In the genomic region with DNA sequence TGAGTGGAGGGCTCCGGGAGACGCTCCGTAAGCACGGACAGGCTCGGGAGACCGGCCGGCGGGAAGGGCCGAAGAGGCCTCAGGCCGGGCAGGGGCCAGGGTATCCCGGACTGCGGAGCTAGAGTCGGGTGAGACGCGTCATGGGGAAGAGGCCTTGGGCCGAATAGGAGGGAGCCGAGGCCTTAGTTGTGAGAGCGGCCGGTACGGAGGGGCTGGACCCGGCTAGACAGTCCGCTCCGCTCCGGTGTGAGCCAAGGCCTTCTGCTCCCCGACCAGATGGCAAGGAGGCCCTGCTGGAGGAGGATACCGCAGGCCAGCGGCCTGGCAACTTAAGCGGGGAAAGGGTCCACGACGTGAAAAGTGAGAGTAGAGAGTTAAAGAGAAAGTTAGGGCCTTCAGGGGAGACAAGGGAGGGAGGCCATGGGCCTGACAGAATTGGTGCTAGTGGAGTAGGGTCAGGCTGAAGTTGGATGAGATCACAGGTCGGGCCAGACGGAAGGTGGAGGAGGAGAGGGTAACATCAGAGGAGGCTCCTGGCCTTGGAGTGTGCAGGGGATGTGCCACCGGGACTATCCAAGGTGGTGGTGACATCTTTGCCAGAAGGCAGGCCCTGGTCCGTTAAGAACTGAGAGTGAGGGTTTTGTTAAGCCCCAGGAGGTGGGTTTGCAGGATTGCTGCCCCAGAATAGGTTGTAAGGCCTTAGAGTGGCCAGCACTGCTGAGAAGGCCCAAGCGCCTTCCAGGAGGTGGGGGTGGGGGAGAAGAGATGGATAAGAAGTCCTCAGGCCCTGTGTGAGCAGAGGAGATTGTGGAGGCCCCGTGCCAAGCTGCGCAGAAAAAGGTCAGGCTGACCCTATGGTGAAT, we compare ENCODE assay signal across 8 mouse cellular contexts. TPM values are rescaled to one million over a fixed set of nuclear protein-coding genes. Genes with fewer than 3 reads are reported as not detected.
DNase-seq lines count a peak whose midpoint lies in the region; ATAC-seq and TF ChIP-seq lines count a peak whose summit lies in the region.

No protein-coding gene starts in this region.

- no peak for TF ChIP-seq POLR2A in bone marrow, adult 2 months (IDR thresholded peaks at IDR 0.05; ENCODE audit: borderline replicate concordance, control insufficient read depth, low read depth, low read length)
- TF ChIP-seq POLR2A in embryonic fibroblast, embryonic 13.5 days (IDR thresholded peaks at IDR 0.05; ENCODE audit: low read depth, low read length), result no peak
- no peak for TF ChIP-seq POLR2A in small intestine, adult 2 months (IDR thresholded peaks at IDR 0.05; ENCODE audit: low read depth, low read length)

- DNase-seq in frontal cortex, adult 2 months (ENCODE audit: extremely low spot score in 1 of 2, low spot score in 1 of 2), result no peak
- DNase-seq in heart, postnatal 0 days (ENCODE audit: low spot score), result peak; percentile 36
- DNase-seq in kidney, postnatal 25 days, result peak; percentile 25 to 65
- DNase-seq in lung, postnatal 36 days, result peak; percentile 24

- H3K4me3 ChIP-seq in bone marrow, adult 2 months (replicated peaks; ENCODE audit: control insufficient read depth, low read depth, low read length), result peak overlapping the region; percentile 85
- peak overlapping the region; percentile 80 for H3K4me3 ChIP-seq in embryonic fibroblast, embryonic 13.5 days (ENCODE audit: insufficient read depth, low read length)
- H3K4me3 ChIP-seq in heart, postnatal 0 days (ENCODE audit: low read depth, low read length), result peak overlapping the region; percentile 92
- peak overlapping the region; percentile 85 for H3K4me3 ChIP-seq in small intestine, adult 2 months (ENCODE audit: low read depth, low read length)

- 4% methylated on average over 37 of the region's 37 CpGs for WGBS in bone marrow, adult 2 months
- 1% methylated on average over 37 of the region's 37 CpGs for WGBS in heart, postnatal 0 days
- WGBS in small intestine, adult 2 months, result 2% methylated on average over 37 of the region's 37 CpGs

- H3K9me3 ChIP-seq in heart, postnatal 0 days (replicated peaks; ENCODE audit: control insufficient read depth, low read length), result no peaks in the 10 kb centered on the region

- no peaks in the 10 kb centered on the region for H3K27me3 ChIP-seq in heart, postnatal 0 days (ENCODE audit: control insufficient read depth, insufficient read depth, low read length)
- no peaks in the 10 kb centered on the region for H3K27me3 ChIP-seq in small intestine, adult 2 months (ENCODE audit: control insufficient read depth, insufficient read depth, low read length)

- no peak for TF ChIP-seq CTCF in bone marrow, adult 2 months (IDR thresholded peaks at IDR 0.05; ENCODE audit: control insufficient read depth, insufficient read depth, low read length)
- TF ChIP-seq CTCF in embryonic fibroblast, embryonic 13.5 days (IDR thresholded peaks at IDR 0.05; ENCODE audit: borderline replicate concordance, insufficient read depth, low read length), result no peak
- no peak for TF ChIP-seq CTCF in heart, postnatal 0 days (IDR thresholded peaks at IDR 0.05; ENCODE audit: low read depth)
- TF ChIP-seq CTCF in small intestine, adult 2 months (IDR thresholded peaks at IDR 0.05; ENCODE audit: extremely low read depth, insufficient read length, insufficient replicate concordance, low read depth, low read length), result no peak

- peak overlapping the region; percentile 83 for H3K27ac ChIP-seq in bone marrow, adult 2 months (ENCODE audit: control insufficient read depth, insufficient read depth, low read depth, low read length, poor library complexity)
- peak overlapping the region; percentile 66 for H3K27ac ChIP-seq in embryonic fibroblast, embryonic 13.5 days (ENCODE audit: insufficient read depth, low read length)
- H3K27ac ChIP-seq in heart, postnatal 0 days (ENCODE audit: low read depth), result peak overlapping the region; percentile 99
- H3K27ac ChIP-seq in small intestine, adult 2 months (ENCODE audit: insufficient read depth, low read depth, low read length), result peak overlapping the region; percentile 63

- H3K9ac ChIP-seq in heart, postnatal 0 days (replicated peaks; ENCODE audit: low read depth, low read length), result peak overlapping the region; percentile 99

- peak overlapping the region; percentile 85 for H3K4me2 ChIP-seq in heart, postnatal 0 days (ENCODE audit: low read depth, low read length)

- H3K36me3 ChIP-seq in heart, postnatal 0 days (replicated peaks; ENCODE audit: control insufficient read depth, insufficient read depth, low read length), result peaks cover 22% of the 10 kb centered on the region
- H3K36me3 ChIP-seq in small intestine, adult 2 months (ENCODE audit: control insufficient read depth, insufficient read depth, low read length), result peaks cover 14% of the 10 kb centered on the region

- no peak for TF ChIP-seq EP300 in heart, postnatal 0 days (IDR thresholded peaks at IDR 0.05; ENCODE audit: low read depth)

- peak; percentile 4; the same call in 1 of the 2 replicates for ATAC-seq in frontal cortex, adult (ENCODE audit: low TSS enrichment)
- ATAC-seq in heart, postnatal 0 days (ENCODE audit: insufficient read depth, low read depth), result peak; percentile 12

- H3K4me1 ChIP-seq in bone marrow, adult 2 months (ENCODE audit: control insufficient read depth, insufficient read depth, low read length), result no peaks in the 10 kb centered on the region; the same call in 1 of the 2 replicates
- H3K4me1 ChIP-seq in embryonic fibroblast, embryonic 13.5 days (ENCODE audit: control insufficient read depth, insufficient read depth, low read length), result peaks cover 2% of the 10 kb centered on the region
- peaks cover 23% of the 10 kb centered on the region for H3K4me1 ChIP-seq in heart, postnatal 0 days (ENCODE audit: control insufficient read depth, insufficient read depth)
- H3K4me1 ChIP-seq in small intestine, adult 2 months (ENCODE audit: control insufficient read depth, insufficient read depth, insufficient read length, low read length), result peaks cover 12% of the 10 kb centered on the region

RNA-seq across cellular contexts. Expression of gene Lrrc41, which starts 1.5 kb away (rescaled TPM):
- 34.7 and 34.8 TPM in 2 replicates for polyA plus RNA-seq in frontal cortex, adult 2 months (2012; rRNA removed)
- 8.2 and 11.4 TPM in 2 replicates for polyA plus RNA-seq in bone marrow, adult 2 months (2011; ENCODE audit: insufficient read depth, insufficient read length, low replicate concordance, missing spikeins)
- 71.6 and 81.9 TPM in 2 replicates for polyA plus RNA-seq in embryonic fibroblast, embryonic 13.5 days (2011; ENCODE audit: insufficient read length, low read depth, missing spikeins)
- 69.4 and 85.5 TPM in 2 replicates for total RNA-seq in heart, postnatal 0 days (2014; rRNA removed; ENCODE audit: low replicate concordance)
- 32.2 and 35.9 TPM in 2 replicates for polyA plus RNA-seq in heart, postnatal 0 days (2015; fragmentation: Nextera tagmentation; extraction: Ambion mirVana)
- polyA plus RNA-seq in small intestine, adult 2 months (2012; rRNA removed), result 43.2 and 64.7 TPM in 2 replicates

RNA-seq across cellular contexts. Expression of gene Uqcrh, which starts 1.7 kb away (rescaled TPM):
- polyA plus RNA-seq in frontal cortex, adult 2 months (2012; rRNA removed), result 645 and 649 TPM in 2 replicates
- 449 and 551 TPM in 2 replicates for polyA plus RNA-seq in bone marrow, adult 2 months (2011; ENCODE audit: insufficient read depth, insufficient read length, low replicate concordance, missing spikeins)
- polyA plus RNA-seq in embryonic fibroblast, embryonic 13.5 days (2011; ENCODE audit: insufficient read length, low read depth, missing spikeins), result 360 and 404 TPM in 2 replicates
- total RNA-seq in heart, postnatal 0 days (2014; rRNA removed; ENCODE audit: low replicate concordance), result 1,024 and 1,032 TPM in 2 replicates
- 2,231 and 2,302 TPM in 2 replicates for polyA plus RNA-seq in heart, postnatal 0 days (2015; fragmentation: Nextera tagmentation; extraction: Ambion mirVana)
- polyA plus RNA-seq in small intestine, adult 2 months (2012; rRNA removed), result 45.6 and 60.5 TPM in 2 replicates

RNA-seq across cellular contexts. Expression of gene Nsun4, which starts 22.9 kb away (rescaled TPM):
- polyA plus RNA-seq in frontal cortex, adult 2 months (2012; rRNA removed), result 8.3 and 9.7 TPM in 2 replicates
- polyA plus RNA-seq in bone marrow, adult 2 months (2011; ENCODE audit: insufficient read depth, insufficient read length, low replicate concordance, missing spikeins), result 5.8 and 13.0 TPM in 2 replicates
- 13.0 and 17.6 TPM in 2 replicates for polyA plus RNA-seq in embryonic fibroblast, embryonic 13.5 days (2011; ENCODE audit: insufficient read length, low read depth, missing spikeins)
- 43.5 and 54.8 TPM in 2 replicates for total RNA-seq in heart, postnatal 0 days (2014; rRNA removed; ENCODE audit: low replicate concordance)
- polyA plus RNA-seq in heart, postnatal 0 days (2015; fragmentation: Nextera tagmentation; extraction: Ambion mirVana), result 33.9 and 34.2 TPM in 2 replicates
- polyA plus RNA-seq in small intestine, adult 2 months (2012; rRNA removed), result 2.7 and 3.7 TPM in 2 replicates

RNA-seq across cellular contexts. Expression of gene Rad54l, which starts 46.9 kb away (rescaled TPM):
- 0.86 and 0.94 TPM in 2 replicates for polyA plus RNA-seq in frontal cortex, adult 2 months (2012; rRNA removed)
- polyA plus RNA-seq in bone marrow, adult 2 months (2011; ENCODE audit: insufficient read depth, insufficient read length, low replicate concordance, missing spikeins), result 22.4 and 25.9 TPM in 2 replicates
- polyA plus RNA-seq in embryonic fibroblast, embryonic 13.5 days (2011; ENCODE audit: insufficient read length, low read depth, missing spikeins), result 7.6 and 12.9 TPM in 2 replicates
- total RNA-seq in heart, postnatal 0 days (2014; rRNA removed; ENCODE audit: low replicate concordance), result 7.7 and 8.0 TPM in 2 replicates
- polyA plus RNA-seq in heart, postnatal 0 days (2015; fragmentation: Nextera tagmentation; extraction: Ambion mirVana), result 3.8 and 4.4 TPM in 2 replicates
- 0.76 and 1.5 TPM in 2 replicates for polyA plus RNA-seq in small intestine, adult 2 months (2012; rRNA removed)

RNA-seq across cellular contexts. Expression of gene Pomgnt1, which starts 47.0 kb away (rescaled TPM):
- 66.6 and 77.5 TPM in 2 replicates for polyA plus RNA-seq in frontal cortex, adult 2 months (2012; rRNA removed)
- 6.8 and 14.5 TPM in 2 replicates for polyA plus RNA-seq in bone marrow, adult 2 months (2011; ENCODE audit: insufficient read depth, insufficient read length, low replicate concordance, missing spikeins)
- polyA plus RNA-seq in embryonic fibroblast, embryonic 13.5 days (2011; ENCODE audit: insufficient read length, low read depth, missing spikeins), result 49.5 and 54.4 TPM in 2 replicates
- total RNA-seq in heart, postnatal 0 days (2014; rRNA removed; ENCODE audit: low replicate concordance), result 77.5 and 91.3 TPM in 2 replicates
- polyA plus RNA-seq in heart, postnatal 0 days (2015; fragmentation: Nextera tagmentation; extraction: Ambion mirVana), result 56.9 and 59.6 TPM in 2 replicates
- polyA plus RNA-seq in small intestine, adult 2 months (2012; rRNA removed), result 8.3 and 10.5 TPM in 2 replicates

Comparison
In these comparisons a context has a peak if more than half of its experiments do, and no peak if none do; other contexts are left out.
1. DNase-seq: peak in heart, postnatal 0 days (single experiment), kidney, postnatal 25 days (2 of 2) and lung, postnatal 36 days (single experiment); none in frontal cortex, adult 2 months (0 of 2).
2. Peak in every context shown above with its lines, with median percentiles within 50 percentile points of each other: H3K27ac ChIP-seq and H3K4me3 ChIP-seq.